Mouse (Mus musculus) lung, adult 18-20 months (tissue): ENCODE measurements around the gene Ptprcap.
"Not testable (repeated sequence)": the region's sequence is repeated elsewhere in the genome, so short reads cannot be mapped to it uniquely, and the experiment has no call there.

ENCODE experiments used
- DNase-seq, 2 experiments: peaks; one replicate each; pipeline ENCODE4 v3.0.0; 2022; ENCODE audit warnings: mixed read lengths in 2 of 2

The Ptprcap gene

GRCm38 (mm10) chr19:4125741-4126696, 27.4 kb upstream of the Ptprcap start, which contains the start of gene Aip:
Gene Aip, minus strand, starts transcription at chr19:4125858.
- DNase-seq, result peak; percentile 99

- peak; percentile 62 to 64 for DNase-seq
These were observed 26.5 kb upstream of the Ptprcap start for GRCm38 (mm10) chr19:4126759-4127495.

- no peak for DNase-seq
These were observed 23.9 kb upstream of the Ptprcap start for GRCm38 (mm10) chr19:4129462-4129861.

DNA sequence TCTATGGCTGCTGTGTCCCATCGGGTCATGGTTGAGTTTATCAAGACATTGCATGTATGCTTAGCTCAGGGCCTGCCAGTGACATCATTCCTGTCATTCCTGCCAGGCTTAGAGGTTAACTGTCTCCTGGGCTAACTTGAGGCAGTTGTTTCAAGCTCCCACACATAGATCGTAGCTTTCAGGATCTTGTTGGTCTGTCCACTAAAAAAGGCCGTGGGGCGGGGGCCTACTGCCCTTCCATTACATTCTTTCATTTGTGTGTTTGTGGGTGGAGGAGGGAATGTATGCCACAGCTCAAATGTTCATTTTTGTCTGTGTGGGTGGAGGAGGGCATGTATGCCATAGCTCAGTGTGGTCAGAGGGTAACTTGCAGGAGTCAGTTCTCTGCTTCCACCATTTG, 23.3 kb upstream of the Ptprcap start:
- no peak for DNase-seq

DNA sequence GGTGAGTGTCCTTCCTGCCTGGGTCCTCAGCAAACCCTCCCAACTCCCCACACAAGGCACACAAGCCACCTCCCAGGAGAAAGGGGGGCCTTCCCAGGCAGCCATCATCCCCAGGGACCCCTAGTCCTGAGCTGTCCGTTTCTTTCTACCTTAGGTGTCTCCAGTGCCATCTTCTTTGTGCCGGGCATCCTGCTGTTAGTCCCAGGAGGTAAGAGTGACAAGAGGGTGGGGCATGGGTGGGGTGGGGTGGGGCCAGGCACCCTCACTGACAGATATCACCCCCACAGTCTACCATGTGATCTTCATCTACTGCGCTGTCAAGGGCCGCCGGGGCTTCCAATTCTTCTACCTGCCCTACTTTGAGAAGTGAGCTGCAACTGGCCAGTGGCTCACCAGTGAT, 22.3 kb upstream of the Ptprcap start:
- no peak for DNase-seq

GRCm38 (mm10) chr19:4131768-4132167, 21.6 kb upstream of the Ptprcap start:
- no peak for DNase-seq

GRCm38 (mm10) chr19:4134354-4134753, 19.1 kb upstream of the Ptprcap start:
- no peak for DNase-seq

GRCm38 (mm10) chr19:4135229-4135962, 18.0 kb upstream of the Ptprcap start:
- DNase-seq, result not testable (repeated sequence)

GRCm38 (mm10) chr19:4135963-4136345, 17.4 kb upstream of the Ptprcap start:
- not testable (repeated sequence) for DNase-seq

GRCm38 (mm10) chr19:4136463-4136862, 16.9 kb upstream of the Ptprcap start:
- DNase-seq, result no peak

GRCm38 (mm10) chr19:4137913-4138312, 15.5 kb upstream of the Ptprcap start:
- no peak for DNase-seq

- no peak for DNase-seq
These were observed 14.0 kb upstream of the Ptprcap start, which contains the start of gene Gpr152 for GRCm38 (mm10) chr19:4139446-4139845. Gene Gpr152, plus strand, starts transcription at chr19:4139787.

- DNase-seq, result no peak
These were observed 13.3 kb upstream of the Ptprcap start for GRCm38 (mm10) chr19:4140147-4140546.

GRCm38 (mm10) chr19:4142416-4143173, 10.8 kb upstream of the Ptprcap start:
- DNase-seq, result no peak

- DNase-seq, result no peak
These were observed 9.6 kb upstream of the Ptprcap start, which contains the start of gene Cabp4 for GRCm38 (mm10) chr19:4143759-4144268. Gene Cabp4, minus strand, starts transcription at chr19:4144033.

DNA sequence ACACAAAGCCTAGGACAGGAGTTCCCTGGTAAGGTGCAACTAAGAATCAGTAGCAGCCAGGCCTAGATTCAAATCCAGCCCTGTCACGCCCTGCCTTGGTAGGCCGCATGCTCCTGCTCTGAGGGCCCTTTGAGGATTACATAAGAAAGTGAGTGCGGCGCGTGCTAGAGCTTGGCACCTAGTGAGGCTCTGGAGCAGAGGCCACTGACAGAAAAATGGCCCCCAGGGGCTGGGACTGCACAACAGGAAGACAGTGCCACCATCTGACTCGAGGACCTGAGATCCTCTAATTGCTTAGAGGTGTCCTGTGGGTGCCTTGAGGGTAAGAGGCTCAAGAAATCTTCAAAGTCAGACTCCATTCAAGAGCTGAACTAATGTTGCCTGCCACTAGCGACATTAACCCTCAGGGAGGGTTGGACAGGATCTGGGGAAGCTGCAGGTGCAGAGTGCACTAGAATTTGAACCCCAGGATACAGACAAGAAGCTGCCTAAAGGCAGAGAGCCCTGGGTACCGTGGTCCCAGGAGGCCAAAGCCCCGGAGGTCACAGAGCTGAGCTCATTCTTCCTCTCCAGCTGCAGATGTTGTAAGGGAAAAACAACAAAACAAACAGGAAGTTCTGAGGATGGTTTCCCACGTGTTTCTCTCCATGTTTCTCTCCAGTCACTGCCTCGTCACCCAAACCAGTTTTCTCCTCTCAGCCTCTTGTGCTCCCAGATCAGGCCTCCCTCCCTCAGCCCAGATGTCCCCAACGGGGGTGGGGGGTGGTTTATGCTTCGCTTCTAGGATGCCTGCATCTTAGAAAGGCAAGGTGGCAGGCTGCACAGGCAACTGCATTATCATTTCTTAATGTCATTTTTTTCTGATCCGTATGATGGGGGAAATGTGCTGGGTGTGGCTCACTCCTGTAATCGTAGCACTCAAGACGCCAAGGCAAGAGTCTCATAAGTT, 8.6 kb upstream of the Ptprcap start:
- no peak for DNase-seq

GRCm38 (mm10) chr19:4145936-4146335, 7.5 kb upstream of the Ptprcap start:
- no peak for DNase-seq

- DNase-seq, result no peak
These were observed 6.9 kb upstream of the Ptprcap start for GRCm38 (mm10) chr19:4146366-4147021.

DNA sequence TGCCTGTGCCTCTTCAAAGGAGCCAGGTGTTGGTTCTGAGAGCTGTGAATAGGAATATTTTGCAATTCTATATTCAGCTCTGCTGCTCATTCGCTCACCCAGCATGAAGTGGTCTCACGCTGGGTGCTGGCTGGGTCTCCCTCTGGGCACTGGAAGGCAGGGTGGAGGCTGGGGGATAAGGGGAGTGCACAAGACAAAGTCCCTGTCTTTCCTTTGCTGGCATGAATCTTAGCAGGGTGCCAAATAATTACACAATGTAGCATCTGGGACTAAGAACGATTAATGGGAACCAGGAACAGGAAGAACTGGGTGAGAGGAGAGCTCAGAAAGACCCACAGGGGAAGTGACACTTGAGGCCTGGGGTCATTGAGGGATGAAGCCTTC, 6.4 kb upstream of the Ptprcap start:
- no peak for DNase-seq
